Mouse (Mus musculus) testis, postnatal 14 days (tissue): ENCODE results near the gene Dna2.
"Not testable (repeated sequence)": the region's sequence is repeated elsewhere in the genome, so short reads cannot be mapped to it uniquely, and the experiment has no call there.

Source experiments
- DNase-seq: peaks from one replicate; pipeline ENCODE4 v3.0.0; 2021; ENCODE audit warnings: low spot score

Dna2 gene

DNA sequence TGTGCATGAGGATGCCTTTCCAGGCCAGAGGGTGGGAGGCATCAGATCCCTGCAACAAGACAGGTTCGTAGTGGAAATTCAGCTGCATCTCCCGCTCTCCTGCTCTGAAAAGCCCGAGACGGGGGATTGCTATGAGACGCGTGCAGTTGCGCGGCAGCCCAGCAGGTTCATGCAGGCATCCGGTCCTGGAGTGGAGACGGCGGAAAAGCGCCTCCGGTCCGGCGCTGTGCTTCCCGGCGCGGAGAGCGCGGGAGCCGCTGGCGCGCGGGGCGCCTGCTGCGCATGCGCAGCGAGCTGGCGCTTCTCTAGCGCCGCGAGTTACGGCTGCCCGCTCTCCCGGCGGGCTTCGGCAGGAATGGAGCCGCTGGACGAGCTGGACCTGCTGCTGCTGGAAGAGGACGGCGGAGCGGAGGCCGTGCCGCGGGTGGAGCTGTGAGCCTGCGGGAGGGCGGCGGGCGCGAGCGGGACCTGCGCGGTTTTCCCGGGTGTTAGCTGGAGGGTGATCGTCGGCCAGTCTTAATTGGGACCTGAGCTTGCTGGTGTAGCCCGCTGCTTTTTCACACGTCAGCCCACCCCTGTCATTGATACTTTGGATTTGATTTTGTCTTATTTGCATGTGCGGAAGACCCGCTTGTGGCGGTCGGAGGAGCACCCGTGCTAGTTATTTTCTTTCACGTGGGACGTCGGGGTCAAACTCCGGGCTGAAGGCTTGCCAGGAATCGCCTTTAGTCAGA, at the start of gene Dna2:
TSS of gene Dna2 (plus strand) at position 289 of the 734 bp plus-strand sequence.
- peak; percentile 83 for DNase-seq

DNA sequence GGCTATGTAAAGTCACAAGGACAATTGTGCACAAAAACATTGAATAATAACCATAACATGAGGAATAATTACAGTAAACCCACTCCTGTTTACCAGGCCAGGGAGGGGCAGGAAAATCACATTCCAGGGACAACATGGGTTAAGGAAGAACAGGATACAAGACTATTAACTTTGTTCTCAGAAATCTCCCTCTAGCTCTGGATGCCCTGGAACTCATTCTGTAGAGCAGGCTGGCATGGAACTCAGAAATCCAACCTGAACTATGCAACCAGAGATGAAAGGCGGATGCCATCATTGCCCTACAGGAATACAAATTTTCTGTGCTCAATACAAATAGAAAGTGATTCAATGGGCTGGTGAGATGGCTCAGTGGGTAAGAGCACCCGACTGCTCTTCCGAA, 49.4 kb upstream of the Dna2 start:
- no peak for DNase-seq

DNA sequence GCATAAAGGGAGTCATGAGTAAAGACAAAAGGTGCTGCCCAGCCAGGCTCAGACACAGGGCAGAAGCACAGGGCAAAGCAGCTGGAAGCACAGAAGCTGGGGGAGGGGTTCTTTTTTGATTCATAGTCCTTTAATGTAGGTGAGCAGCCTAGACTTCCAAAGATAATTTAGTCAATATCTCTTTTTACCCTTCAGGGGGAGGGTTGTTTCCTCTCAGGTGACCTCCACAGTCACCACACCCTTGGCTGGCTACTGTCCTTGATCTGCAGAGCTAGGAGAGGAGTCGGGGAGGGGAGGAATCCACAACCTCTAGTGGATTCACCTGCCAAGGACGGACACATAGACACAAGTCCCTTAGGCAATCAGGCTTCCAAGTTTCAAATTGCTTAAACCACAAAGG, 48.8 kb upstream of the Dna2 start:
- DNase-seq: no peak

DNA sequence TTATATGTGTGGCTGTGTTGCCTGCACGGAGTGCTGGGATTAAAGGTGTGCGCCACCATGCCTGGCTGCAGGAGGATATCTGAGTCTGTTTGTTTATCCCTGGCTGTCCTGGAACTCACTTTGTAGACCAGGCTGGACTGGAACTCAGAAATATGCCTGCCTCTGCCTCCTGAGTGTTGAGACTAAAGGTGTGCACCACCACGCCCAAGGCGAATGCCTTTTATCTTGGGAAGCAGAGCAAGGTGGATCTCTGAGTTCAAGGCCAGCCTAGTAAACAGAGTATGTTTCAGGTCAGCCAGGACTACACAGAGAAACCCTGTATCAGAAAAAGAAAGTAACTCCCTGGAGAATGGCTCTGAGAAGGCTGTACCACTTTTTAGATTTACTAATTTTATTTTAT, 46.7 kb upstream of the Dna2 start:
- no peak for DNase-seq

DNA sequence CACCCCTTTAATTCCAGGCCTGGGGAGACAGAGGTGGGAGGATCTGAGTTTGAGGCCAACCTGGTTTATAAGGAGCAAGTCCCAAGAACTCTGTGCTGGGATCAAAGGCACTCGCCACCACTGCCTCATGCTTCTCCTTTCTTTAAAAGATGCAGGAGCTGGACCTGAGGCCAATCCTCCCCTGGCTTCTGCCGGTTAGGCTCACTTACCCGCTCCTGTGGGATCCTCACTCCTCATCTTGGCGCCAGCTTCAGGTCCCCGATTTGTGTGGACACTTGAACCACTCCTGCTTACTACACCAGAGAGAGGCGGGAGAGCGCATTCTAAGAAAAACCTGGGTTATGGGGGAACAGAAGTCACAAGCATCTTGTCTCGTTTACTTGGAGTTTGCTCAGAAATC, 45.0 kb upstream of the Dna2 start:
- no peak for DNase-seq

DNA sequence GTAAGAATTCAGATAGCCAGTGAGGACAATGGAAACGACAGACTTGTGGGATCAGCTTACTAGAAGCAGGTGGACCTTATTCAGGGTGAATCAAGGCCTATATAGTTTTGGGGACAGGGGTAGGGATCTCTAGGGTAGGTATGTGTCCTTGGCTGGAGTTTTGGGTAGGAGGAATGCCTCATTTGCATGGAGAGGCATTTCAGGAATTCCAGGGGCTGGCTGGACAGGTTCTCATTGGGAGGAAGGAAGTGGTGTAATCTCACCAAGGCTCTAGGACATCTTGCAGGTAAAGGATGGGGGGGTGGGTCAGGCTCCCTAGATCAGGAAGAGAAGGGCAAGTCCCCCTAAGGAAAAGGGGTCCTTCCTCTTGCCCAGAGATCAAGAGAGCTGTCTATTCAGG, 44.0 kb upstream of the Dna2 start:
- no peak for DNase-seq

DNA sequence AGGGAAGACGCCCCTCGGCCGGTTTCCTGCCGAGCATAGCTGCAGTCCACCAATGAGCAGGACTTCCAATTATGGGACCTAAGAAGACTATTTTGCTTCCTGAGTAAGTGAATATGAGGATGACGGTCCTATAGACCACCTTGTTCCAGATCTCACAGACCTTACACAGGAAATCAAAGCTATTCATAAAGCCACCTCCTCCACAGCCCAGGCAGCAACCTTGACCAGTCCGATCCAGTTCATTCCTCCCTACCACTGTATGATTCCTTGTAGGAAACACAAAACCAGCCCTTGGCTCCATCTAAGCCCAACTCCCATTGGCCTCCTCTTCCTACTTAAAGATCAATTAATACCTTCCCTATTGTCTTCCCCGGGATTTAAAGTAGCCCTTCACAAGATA, 40.5 kb upstream of the Dna2 start:
- DNase-seq: no peak

DNA sequence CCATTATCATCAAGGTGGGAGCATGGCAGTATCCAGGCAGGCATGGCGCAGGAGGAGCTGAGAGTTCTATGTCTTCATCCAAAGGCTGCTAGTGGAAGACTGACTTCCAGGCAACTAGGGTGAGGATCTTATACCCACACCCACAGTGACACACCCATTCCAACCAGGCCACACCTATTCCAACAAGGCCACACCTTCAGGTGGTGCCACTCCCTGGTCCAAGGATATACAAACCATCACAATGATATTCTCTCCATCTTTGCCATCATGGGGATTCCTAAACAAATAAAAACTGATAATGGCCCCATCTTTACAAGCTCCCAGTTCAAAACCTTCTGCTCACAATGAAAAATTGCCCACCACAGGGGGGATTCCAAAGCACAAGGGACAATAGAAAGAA, 37.9 kb upstream of the Dna2 start, which contains the start of gene Tet1:
TSS of gene Tet1 (minus strand) at position 101 of the 400 bp plus-strand sequence.
- DNase-seq: not testable (repeated sequence)

DNA sequence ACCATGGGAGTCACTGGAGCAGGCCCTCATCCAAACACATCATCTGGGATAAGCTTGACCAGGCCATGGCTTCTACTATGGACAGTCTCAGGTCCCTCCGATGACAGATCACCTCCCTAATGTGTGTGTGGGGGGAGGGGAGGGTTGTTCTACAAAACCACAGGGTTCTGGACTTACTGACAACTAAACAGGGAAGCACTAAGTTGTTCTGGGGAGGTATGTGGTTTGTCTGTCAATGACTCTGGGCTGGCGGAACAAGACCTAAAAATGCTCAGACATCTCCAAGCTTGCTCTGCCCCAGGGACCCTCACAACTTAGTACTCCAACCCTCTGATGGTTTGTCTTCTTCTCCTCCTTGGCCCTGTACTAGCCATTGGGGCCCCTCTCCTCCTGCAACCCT, 35.7 kb upstream of the Dna2 start:
- DNase-seq: no peak

DNA sequence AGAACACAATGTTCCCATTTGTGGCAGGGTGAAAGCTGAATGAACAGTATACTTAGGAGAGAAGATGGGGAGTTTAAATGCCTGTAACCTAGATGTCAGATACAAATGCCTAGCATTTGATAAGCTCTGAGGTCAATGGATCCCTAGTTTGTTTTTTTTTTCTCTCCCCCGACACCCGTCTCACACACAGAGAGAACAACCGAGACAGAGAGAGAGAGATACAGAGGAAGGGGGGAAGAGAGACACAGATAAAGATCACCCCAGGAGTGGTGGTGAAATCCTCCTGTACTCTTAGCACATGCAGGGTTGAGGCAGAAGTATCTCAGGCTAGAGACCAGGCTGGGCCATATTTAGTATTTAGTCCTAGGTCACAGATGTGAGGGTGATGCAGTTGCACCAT, 27.8 kb upstream of the Dna2 start:
- no peak for DNase-seq

DNA sequence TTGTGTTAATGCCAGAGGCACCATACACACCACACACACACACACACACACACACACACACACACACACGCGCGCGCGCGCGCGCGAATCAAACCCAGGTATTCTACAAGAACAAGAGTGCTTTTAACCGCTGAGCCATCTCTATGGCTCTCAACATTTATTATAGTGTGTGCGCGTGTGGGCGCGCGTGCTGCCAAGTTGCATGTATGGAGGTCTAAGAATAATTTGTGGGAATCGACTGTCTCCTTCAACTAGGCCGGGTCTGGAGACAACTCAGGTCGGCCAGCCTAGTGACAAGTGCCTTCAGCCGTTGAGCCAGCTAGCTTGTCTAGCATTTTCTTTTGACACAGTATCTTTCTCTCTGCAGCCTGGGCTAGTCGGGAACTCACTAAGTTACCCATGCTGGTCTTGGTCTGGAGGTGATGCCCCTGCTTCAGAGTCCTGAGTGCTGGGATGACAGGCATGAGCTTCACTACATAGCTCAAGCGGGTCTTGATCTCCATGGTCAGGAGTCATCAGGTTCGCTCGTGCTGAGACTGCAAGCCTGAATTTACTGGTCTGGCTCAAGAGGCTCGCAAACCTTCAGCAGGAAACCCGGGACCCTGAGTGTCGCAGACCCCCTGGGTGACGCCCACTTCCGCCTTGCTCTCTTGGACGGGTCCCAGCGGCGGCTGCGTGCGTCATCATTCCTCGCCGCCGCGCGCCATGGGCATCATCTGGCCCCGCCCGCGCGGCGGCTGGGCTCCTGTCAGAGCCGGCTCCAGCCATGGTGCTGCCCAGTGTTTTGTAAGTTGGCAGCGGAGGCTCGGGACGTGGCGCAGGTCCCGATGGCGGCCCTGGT, 26.7 kb upstream of the Dna2 start, which contains the start of gene Slc25a16:
TSS of gene Slc25a16 (plus strand) at position 709 of the 841 bp plus-strand sequence.
- DNase-seq: peak; percentile 88

DNA sequence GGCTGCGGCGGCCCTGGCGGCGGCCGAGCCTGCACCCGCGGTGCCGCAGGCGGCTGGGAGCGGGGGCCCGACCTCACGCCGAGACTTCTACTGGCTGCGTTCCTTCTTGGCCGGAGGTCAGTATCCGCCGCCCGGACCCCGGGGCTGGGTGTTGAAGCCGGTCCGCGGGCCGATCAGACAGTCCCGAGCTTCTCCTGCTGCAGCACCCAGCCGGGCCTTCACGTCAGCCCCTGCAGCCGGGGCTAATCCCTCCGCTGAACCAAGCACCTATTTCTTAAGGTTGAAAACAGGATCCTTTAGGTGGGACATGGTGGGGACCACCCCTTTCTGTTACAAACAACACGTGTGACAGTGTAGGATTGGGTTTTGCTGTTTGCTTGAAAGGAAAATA, 26.1 kb upstream of the Dna2 start:
- no peak for DNase-seq

DNA sequence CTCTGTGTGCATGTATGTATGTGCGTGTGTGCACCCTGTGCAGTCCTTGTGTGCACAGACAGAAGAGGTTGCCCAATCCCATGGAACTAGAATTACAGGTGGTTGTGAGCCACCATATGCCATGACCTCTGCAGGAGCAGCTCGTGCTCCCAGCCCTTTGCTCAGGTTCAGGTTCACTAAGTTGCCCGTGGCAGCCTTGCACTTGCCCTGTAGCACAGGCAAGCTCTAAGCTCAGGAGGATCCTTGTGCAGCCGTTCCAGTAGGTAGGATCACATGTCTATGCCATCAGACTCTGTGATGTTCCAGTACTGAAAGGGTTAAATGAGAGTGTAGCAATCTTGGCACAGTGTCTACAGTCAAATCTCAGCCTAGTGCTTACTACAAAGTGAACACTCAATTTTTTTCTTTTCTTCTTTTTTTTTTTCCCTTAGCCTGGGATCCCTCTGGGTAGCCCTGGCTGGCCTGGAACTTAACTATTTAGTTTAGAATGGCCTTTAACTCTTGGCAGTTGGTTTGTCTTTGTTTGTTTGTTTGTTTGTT, 22.7 kb upstream of the Dna2 start:
- no peak for DNase-seq

DNA sequence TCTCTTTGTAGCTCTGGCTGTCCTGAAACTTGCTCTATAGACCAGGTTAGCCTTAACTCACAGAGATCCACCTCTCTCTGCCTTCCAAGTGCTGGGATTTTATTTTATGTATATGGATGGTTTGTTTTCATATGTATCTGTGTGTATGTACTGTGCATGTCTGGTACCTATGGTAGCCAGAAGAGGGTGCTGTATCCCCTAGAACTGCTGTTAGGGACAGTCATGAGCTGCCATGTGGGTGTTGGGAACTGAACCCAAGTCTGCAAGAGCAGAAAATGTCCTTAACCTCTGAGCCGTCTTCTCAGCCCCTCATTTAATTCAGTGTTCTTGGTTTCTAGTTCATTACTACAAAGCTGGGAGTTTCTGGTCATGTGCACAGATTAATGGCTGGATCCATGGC, 14.4 kb upstream of the Dna2 start:
- DNase-seq: no peak

DNA sequence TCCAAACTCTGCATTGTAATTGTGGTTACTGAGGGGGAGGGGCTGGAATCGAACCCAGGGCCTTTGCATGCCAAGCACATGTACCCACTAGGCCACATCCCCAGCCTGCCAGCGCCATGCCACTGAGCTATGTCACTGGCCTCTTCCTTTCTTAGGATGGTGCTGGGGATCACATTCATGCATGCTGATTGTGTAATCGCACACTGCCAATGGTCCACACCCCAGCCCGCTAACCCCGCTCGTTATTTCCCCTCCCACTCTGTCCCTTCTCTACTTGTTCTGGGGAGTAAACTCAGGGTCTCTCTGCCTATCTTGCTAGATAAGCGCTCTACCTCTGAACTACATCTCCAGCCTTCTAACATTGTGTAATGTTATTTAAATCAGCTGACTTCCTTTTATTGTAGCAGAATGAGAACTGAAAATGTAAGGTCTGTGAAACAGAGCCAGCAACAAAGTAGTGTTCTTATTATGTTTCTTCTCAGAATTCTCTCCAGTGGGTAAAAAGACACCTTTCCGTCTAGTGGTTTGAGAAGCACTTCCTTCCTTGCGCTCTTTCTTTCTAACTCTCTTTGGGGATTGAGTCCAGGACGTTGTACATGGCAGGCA, 1.7 kb upstream of the Dna2 start:
- DNase-seq: no peak

DNA sequence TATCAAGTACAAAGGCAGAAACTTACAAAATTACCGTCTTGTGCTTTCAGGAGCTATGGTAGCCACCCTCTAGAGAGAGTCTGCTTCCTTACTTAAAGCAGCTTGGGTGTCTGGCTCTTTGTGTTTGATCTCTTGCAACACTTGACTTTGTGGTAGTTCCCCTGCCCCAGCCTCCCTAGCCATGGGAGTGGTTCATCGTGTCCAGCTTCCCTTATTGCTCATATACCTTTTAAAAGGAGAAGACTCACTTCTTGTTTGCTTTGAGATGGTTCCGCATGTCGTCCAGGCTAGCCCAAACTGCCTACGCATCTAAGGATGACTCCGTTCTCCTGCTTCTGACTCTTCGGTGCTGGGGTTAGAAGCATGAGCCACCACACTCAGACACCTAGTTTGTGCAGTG, 1.7 kb downstream of the Dna2 start:
- DNase-seq: peak; percentile 16

DNA sequence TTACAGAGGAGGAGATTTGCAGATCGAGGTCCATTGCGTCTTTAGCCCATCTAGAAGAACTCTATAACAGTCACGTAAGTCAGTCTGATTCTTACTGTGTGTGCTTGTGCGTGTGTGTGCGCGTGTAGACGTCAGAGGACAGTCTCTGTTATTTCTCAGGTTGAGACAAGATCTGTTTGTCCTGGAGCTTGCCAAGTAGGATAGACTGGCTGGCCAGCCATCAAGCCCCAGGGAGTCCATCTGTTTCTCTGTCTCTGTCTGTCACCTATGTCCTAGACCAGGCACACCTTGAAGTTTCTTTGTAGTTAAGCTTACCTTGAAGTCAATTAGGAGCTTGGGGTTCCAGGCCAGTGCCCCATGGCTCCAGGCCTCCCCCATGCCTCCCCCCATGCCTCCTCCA, 17.1 kb downstream of the Dna2 start:
- no peak for DNase-seq

DNA sequence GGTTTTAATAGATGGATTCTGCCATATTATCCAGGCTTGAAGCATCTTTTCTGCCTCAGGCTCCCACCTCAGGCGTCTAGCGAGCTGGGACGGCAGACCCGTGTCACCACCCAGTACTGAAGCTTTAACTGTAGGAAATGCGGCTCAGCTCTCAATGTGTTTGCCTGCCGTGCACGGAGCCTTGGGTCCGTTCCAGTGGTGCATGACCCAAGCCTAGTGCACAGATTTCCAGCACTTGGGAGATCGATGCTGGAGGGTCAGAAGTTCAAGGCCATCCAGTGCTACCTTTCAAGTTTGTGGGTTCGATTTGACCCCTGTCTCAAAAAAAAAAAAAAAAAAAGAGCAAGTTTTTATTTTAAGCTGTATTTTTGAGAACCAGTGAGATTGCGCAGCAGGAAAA, 19.0 kb downstream of the Dna2 start:
- DNase-seq: no peak

DNA sequence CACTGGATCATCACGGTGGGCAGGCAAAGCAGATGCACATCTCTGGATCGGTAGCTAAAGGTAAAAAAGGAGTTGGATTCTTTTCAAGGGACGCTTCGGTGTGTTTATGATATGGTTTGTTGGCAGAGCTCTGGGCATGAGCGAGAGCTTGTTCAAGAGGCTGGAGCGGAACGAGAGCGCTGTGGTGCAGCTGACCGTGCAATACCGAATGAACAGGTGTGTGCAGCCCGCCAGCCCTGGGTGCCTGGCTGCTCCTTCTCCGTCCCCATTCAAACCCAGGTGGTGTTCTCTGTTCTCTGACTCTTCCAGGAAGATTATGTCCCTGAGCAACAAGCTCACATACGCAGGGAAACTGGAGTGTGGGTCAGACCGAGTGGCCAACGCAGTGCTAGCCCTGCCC, 19.5 kb downstream of the Dna2 start:
- DNase-seq: no peak

DNA sequence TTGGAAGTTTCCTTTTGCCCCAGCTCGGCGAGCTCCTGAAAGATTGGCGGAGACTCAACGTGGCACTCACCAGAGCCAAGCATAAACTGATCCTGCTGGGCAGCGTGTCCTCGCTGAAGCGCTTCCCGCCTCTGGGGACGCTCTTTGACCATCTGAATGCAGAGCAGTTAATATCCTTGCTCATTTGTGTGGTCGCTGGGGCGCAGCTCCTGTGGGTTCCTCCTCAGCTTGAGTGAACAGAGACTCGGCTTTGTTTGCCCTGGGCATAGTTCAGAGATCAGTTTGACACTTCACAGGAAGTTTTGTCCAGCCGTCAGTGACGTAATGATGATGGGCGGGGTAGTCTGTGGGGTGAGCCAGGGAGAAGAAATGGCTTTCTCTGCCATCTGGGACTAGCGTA, 25.0 kb downstream of the Dna2 start:
- no peak for DNase-seq

DNA sequence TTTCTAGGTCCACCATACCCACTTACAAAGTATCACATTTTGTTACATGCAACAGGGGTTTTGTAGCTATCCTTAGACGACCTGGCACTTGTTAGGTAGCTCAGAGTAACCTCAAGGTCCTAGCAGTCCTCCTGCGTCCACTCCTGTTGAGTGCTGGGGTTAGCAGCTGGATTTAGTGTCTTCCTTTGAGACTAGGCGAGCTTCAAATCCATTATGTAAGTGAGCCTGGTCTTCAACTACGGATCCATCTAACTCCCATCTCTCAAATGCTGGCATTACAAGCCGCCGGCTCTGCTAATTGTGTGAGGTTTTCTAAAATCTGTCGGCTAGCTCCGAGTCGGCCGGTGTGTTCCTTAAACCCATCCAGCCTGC, 32.8 kb downstream of the Dna2 start:
- peak; percentile 29 for DNase-seq

DNA sequence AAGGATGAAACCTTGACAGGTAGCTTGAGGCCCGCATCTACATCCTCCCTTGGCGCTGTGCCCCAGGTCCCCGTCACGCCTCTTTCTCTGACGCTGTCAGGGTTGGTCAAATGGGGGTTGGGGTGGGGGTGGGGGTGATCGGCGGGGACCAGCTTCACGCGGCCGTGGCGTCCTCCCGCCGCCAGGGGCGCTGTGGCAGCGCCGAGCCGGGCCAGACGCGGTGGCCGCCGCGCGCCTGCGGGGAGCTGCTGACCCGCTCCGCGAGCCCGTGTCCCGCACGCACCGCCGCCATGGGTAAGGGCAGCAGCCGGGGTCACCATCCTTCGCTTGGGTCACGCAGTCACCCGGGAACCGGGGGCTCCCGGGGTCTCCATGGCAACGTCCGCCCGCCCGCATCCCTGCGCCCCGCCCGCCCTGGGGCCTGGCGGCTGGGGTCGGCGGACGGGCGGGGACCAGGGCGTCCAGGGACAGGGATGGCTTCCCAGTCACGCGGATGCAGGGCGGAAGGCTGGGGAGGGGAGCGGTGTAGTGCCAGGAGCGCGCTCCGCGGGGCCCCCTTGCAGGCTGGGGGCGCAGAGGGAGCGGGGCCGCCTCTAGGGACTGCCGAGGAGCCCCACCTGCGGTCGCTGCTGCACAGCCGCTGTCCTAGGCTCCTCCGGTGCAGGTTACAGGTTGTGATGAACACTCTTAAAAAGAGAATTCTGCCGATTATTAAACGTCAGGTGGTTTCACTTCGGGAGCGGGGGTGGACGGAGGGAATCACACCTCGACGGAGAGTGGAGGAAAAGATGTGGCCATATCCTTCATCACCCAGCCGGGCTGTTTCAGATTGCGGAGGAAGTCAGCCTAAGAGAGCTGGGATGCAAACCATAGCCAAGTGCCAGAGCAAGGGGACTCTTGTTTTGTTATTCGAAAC, 33.5 kb downstream of the Dna2 start, which contains the start of gene Rufy2:
TSS of gene Rufy2 (plus strand) at position 185 of the 916 bp plus-strand sequence.
- peak; percentile 75 for DNase-seq
